Mouse (Mus musculus): Measurements from ENCODE around the gene Cpa4.

Cpa4 gene

DNA sequence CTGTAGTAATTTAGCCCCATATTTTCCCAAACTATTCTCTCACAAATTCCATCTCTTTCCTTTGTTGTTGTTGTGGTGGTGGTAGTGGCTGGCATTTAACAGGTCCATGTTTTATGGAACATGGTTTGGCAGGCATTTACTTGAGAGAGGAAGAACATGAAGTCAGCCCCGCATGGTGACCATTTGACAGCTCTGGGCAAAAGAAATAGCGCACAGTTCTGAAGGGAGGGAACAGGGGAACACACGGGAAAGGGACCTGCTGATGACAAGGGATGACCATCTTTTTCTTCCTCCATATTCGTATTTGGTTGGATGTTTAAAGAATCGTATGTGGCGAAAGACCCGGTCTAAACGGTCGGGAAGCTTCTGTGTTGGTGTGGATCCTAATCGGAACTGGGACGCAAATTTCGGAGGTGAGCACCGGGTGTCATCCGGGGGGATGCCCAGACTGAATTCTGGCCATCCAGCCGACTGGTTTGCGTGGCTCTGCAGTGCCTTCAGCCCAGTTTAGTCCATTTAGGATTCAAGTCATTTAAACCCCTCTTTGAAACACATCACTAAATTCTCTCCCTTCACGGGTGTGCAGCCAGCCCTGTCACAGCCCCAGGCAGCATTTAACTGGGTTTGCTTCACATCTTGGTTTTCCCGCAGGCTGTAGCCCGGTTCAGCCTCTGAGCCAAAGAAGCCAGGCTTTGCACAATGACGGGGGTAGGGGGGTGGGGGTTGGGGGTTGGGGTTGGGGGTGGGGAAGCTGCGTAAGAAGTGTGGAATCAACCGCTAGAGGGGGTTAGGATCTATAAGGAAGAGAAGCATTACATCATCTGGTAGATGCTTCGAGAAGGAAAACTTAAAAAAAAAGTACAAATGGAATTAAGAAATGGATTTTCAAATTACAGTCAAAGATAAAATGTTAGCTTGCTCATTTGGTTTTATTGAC lies 16.3 kb upstream of the Cpa4 start:
- no peak for DNase-seq (ENCODE audit: extremely low spot score, low read depth, low spot score)

DNA sequence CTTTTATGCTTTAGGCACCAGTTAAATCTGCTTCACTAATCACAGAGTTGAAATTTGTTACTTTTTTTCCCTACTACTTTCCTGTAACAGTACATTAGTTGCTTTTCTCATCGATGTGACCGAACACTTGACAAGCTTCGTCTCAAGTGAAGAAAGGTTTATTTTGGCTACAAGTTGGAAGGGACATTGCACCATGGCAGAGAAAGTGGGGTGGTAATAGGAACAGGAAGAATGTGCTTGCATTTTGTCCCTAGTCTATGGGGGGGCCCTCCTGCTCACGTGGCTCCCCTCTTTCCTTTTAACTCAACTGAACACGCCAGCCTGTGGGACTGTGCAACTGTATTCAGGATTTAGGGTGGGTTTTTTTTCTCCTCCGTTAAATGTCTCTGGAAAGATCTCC lies 15.5 kb upstream of the Cpa4 start:
- DNase-seq (ENCODE audit: extremely low spot score, low read depth, low spot score), result no peak

GRCm38 (mm10) chr6:30553381-30554010 lies 14.7 kb upstream of the Cpa4 start:
- DNase-seq (ENCODE audit: extremely low spot score, low read depth, low spot score), result no peak

DNA sequence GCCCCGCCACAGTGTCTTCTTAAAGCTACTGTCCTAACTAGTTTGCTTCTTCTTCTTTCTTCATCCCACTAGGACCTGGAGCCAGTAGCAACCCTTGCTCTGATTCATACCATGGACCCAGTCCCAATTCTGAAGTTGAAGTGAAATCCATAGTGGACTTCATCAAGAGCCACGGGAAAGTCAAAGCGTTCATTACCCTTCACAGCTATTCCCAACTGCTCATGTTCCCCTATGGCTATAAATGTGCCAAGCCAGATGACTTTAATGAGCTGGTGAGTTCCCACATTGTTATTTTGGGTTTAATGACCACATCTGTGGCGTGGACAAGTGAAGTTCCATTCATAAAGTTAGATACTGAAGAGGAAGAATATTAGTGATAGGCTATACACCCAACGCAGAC lies 14.1 kb upstream of the Cpa4 start:
- no peak for DNase-seq (ENCODE audit: extremely low spot score, low read depth, low spot score)

DNA sequence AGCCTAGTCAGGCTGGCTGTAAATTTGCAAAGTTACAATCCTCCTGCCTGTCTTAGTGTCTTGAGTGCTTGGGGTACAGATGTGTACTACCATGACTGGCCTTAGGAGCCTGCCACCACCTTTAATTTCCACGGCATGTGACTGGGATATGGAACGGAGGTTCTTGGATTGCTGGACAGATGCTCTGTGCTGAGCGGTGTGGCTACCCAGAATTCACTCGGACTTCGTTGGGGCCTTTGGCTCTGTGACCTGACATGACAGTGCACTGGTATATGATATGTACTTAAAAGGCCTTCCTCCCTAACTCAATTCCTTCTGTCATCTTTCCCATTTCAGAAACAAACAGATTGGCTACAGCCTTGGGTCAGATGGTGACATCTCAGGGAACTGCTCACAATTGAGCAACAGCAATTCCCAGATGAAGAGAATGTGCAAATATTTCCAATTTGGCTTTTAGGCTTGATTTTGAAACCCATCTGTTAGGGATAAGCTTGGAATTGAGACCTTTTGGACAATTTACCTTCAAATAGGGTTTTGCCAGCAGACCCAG lies 13.5 kb upstream of the Cpa4 start:
- DNase-seq (ENCODE audit: extremely low spot score, low read depth, low spot score), result no peak

DNA sequence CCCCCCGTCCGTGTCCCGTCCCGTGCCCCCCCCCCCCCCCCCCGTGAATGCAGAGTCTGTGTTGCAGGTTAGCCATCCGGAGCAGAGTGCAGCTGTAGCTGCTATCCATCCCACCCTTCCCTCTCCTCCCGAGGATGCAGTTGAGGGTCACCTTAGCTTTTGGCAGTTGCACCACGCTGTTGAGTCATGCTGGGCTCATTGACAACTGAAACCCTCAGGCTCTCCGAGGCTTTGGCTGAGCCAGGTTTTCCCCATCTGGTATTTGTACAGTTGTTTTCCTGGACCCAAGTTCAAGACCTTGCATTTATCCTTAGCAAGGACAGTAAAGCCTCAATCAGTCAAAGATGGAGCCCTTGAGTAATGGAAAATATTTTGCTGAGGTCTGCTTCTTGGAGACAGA lies 12.1 kb upstream of the Cpa4 start:
- no peak for DNase-seq (ENCODE audit: extremely low spot score, low read depth, low spot score)

- no peak for DNase-seq (ENCODE audit: extremely low spot score, low read depth, low spot score)
Measured at GRCm38 (mm10) chr6:30559726-30560125, 8.4 kb upstream of the Cpa4 start.

GRCm38 (mm10) chr6:30562132-30562531 lies 6.0 kb upstream of the Cpa4 start:
- DNase-seq (ENCODE audit: extremely low spot score, low read depth, low spot score), result no peak

GRCm38 (mm10) chr6:30563575-30563974 lies 4.6 kb upstream of the Cpa4 start:
- no peak for DNase-seq (ENCODE audit: extremely low spot score, low read depth, low spot score)

DNA sequence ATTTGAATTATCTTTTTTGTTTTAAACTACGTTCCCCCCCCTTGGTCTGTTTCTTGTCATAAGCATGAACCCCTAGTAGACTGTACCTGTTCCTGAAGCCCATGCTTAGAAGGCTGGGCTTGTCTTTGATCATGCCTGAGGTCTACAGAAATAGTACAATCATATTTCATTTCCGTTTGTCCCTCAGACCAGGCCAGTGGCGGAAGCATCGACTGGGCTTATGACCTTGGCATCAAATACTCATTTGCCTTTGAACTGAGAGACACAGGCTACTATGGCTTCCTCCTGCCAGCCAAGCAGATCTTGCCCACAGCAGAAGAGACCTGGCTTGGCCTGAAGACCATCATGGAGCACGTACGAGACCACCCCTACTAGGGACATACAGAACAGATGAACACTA lies 4.1 kb upstream of the Cpa4 start:
- DNase-seq (ENCODE audit: extremely low spot score, low read depth, low spot score), result no peak

DNA sequence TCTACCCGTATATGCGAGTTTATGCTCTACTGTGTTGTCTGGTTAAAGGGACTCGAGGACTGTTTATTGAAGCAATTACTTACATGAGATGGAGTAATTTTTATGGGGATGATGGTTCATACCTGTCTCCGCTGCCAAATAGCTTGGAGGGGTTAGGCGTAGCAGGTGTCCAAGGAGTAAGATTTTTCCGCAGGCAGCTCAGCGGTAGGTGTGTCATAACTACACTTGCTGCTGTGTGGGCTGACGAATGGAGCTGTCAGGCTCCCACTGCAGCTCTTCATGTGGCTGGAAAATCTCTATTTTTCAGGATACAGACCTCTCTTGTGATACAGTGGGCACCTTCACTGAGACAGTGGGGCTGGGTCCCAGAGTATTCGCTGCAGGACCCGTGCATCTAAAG lies 1.2 kb downstream of the Cpa4 start:
- DNase-seq (ENCODE audit: extremely low spot score, low read depth, low spot score), result no peak

- DNase-seq (ENCODE audit: extremely low spot score, low read depth, low spot score), result no peak
Measured at GRCm38 (mm10) chr6:30570012-30570411, 1.8 kb downstream of the Cpa4 start.

DNA sequence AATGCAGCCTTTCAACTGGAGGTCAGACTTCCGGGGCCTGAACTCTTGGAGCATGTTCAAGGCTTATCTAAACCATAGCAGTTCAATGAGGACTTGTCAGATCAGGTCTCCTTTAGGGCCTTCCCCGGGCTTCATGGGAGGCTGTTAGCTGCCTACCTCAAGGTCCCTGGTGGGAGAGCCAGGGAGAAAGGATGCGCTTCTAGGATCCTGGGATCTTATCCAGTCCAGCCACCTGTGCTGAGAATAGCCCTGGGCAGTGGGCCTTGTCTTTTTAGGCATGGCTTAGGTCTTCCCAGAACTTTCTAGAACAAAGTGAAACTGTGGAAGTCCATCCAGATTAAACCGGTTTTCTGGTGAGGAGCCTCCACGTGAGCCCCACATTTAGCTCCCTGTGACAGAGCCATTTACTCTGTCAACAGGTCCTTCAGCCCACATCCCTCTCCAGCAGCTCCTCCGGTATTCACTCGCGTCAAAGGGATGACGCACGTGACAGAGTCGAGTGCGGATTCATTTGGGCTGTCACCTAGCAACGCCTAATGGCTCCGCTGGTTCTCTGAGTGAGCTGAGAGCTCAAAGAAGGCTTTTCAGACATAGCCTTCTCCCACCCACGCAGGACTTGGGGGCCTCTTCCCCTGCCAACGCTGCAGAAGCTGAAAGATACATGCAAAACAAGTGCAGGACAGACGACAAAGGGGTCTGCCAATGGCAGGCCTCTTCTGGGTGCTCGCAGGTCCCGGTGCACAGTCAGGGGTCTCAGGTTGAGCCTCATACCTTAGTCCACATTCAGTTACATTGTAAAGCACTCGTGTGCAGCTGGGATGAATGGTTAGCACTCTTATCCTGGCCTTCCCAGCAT lies 4.5 kb downstream of the Cpa4 start:
- DNase-seq (ENCODE audit: extremely low spot score, low read depth, low spot score), result no peak

GRCm38 (mm10) chr6:30573380-30573779 lies 5.2 kb downstream of the Cpa4 start:
- no peak for DNase-seq (ENCODE audit: extremely low spot score, low read depth, low spot score)

GRCm38 (mm10) chr6:30574945-30575344 lies 6.8 kb downstream of the Cpa4 start:
- no peak for DNase-seq (ENCODE audit: extremely low spot score, low read depth, low spot score)

DNA sequence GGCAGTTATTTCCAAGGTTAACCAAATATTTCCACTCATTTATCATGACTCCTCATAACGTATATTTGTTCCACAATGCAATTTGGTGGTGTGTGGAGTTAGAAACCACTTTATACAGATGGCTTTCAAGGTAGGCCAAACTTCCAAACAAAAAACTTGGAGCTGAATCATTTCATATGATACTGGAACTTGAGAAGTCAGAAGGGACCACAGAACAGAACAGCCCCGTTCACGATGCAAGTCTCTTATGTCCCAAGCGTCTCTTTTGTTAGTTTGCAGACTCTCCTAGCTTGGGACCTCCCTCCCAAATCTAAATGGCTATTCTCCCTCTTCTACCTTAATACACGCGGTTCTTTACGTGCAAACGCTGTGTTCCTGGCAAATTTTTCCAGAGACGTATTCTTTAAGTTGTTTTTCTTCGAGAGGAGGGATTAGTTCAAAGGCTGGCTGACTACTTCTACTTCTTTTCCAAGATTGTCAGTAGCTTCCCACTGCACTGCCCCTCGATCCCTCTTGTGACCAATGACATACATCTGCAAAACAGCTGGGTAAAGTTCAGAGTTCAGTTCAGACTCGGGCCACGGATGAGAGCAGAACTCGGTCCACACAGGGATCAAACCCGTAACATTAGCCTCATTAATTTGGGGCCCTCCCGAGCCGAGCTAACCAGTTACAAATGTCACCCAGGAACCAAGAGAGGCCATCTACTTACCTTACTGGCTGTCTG lies 8.5 kb downstream of the Cpa4 start:
- DNase-seq (ENCODE audit: extremely low spot score, low read depth, low spot score), result no peak

GRCm38 (mm10) chr6:30579961-30580840 lies 12.0 kb downstream of the Cpa4 start:
- no peak for DNase-seq (ENCODE audit: extremely low spot score, low read depth, low spot score)

GRCm38 (mm10) chr6:30580841-30581176 lies 12.6 kb downstream of the Cpa4 start:
- DNase-seq (ENCODE audit: extremely low spot score, low read depth, low spot score), result no peak

GRCm38 (mm10) chr6:30586886-30587442 lies 18.8 kb downstream of the Cpa4 start:
- no peak for DNase-seq (ENCODE audit: extremely low spot score, low read depth, low spot score)

All from hindlimb bud, embryonic 11.5 days (tissue).